Mouse (Mus musculus) spleen, adult 12 weeks (tissue): ENCODE results near the gene Cldn19.

Experiments
- DNase-seq: peaks from one replicate; pipeline ENCODE4 v3.0.0; 2022; ENCODE audit warnings: low spot score

Cldn19 gene

GRCm38 (mm10) chr4:119255351-119255750 lies at the start of gene Cldn19:
Gene Cldn19 (plus strand): TSS chr4:119255414.
- DNase-seq, result no peak

GRCm38 (mm10) chr4:119216667-119217066 lies 38.5 kb upstream of the Cldn19 start:
- DNase-seq, result no peak

- DNase-seq, result no peak
These were observed 37.0 kb upstream of the Cldn19 start, which contains the start of gene Tmem269 for GRCm38 (mm10) chr4:119218169-119218568. Gene Tmem269 (minus strand): TSS chr4:119218217.

GRCm38 (mm10) chr4:119223696-119224095 lies 31.5 kb upstream of the Cldn19 start:
- peak; percentile 31 for DNase-seq

GRCm38 (mm10) chr4:119224534-119224933 lies 30.7 kb upstream of the Cldn19 start:
- DNase-seq, result no peak

- DNase-seq, result no peak
These were observed 29.5 kb upstream of the Cldn19 start for GRCm38 (mm10) chr4:119225719-119226118.

- no peak for DNase-seq
These were observed 28.5 kb upstream of the Cldn19 start for GRCm38 (mm10) chr4:119226751-119227150.

GRCm38 (mm10) chr4:119232410-119233255 lies 22.6 kb upstream of the Cldn19 start, which contains the start of the genes AU022252 and P3h1:
Gene AU022252 (minus strand): TSS chr4:119232712.
Gene P3h1 (plus strand): TSS chr4:119232915.
- peak; percentile 97 for DNase-seq

- no peak for DNase-seq
These were observed 21.8 kb upstream of the Cldn19 start for GRCm38 (mm10) chr4:119233256-119233901.

- DNase-seq, result no peak
These were observed 20.9 kb upstream of the Cldn19 start for GRCm38 (mm10) chr4:119234348-119234747.

GRCm38 (mm10) chr4:119238661-119239060 lies 16.6 kb upstream of the Cldn19 start:
- DNase-seq, result no peak

GRCm38 (mm10) chr4:119239181-119239682 lies 16.0 kb upstream of the Cldn19 start:
- peak; percentile 29 for DNase-seq

- no peak for DNase-seq
These were observed 13.6 kb upstream of the Cldn19 start for GRCm38 (mm10) chr4:119241664-119242063.

GRCm38 (mm10) chr4:119242571-119242970 lies 12.6 kb upstream of the Cldn19 start:
- no peak for DNase-seq

- DNase-seq, result no peak
These were observed 10.6 kb upstream of the Cldn19 start for GRCm38 (mm10) chr4:119244468-119245240.

- DNase-seq, result no peak
These were observed 9.7 kb upstream of the Cldn19 start for GRCm38 (mm10) chr4:119245556-119245955.

GRCm38 (mm10) chr4:119245961-119246360 lies 9.3 kb upstream of the Cldn19 start:
- DNase-seq, result no peak

GRCm38 (mm10) chr4:119246688-119247225 lies 8.5 kb upstream of the Cldn19 start:
- DNase-seq, result no peak

- DNase-seq, result peak; percentile 29
These were observed 7.6 kb upstream of the Cldn19 start for GRCm38 (mm10) chr4:119247462-119248235.

GRCm38 (mm10) chr4:119248407-119248965 lies 6.7 kb upstream of the Cldn19 start:
- DNase-seq, result no peak
